Mouse (Mus musculus) forebrain, embryonic 15.5 days (tissue): Measurements from ENCODE around the gene Cst9. TPM values are rescaled to one million over a fixed set of nuclear protein-coding genes. Genes with fewer than 3 reads are reported as not detected.
A peak's percentile ranks its signal among the peaks of the same experiment; 100 is the strongest.

ENCODE experiments used
- ATAC-seq: fragments of 200-750 bp; cut with Nextera tagmentation; replicated peaks from 2 replicates; pipeline ENCODE4 v1.8.0; 2017; ENCODE audit warnings: mild to moderate bottlenecking, moderate TSS enrichment, moderate library complexity
- H3K27ac ChIP-seq: fragments of 300-500 bp; sonication (generic); replicated peaks from 2 replicates; pipeline ENCODE4 v1.5.1; 2015; ENCODE audit warnings: mild to moderate bottlenecking, inconsistent platforms
- H3K27me3 ChIP-seq: fragments of 300-500 bp; sonication (generic); 2 replicates; pipeline ENCODE4 v1.6.1; 2015; ENCODE audit warnings: inconsistent platforms
- H3K36me3 ChIP-seq: fragments of 300-500 bp; sonication (generic); 2 replicates; pipeline ENCODE4 v1.6.1; 2015; ENCODE audit warnings: mild to moderate bottlenecking, inconsistent platforms
- H3K4me1 ChIP-seq: fragments of 300-500 bp; sonication (generic); 2 replicates; pipeline ENCODE4 v1.6.1; 2015; ENCODE audit warnings: inconsistent platforms
- H3K4me2 ChIP-seq: fragments of 300-500 bp; sonication (generic); replicated peaks from 2 replicates; pipeline ENCODE4 v1.6.1; 2015; ENCODE audit warnings: mild to moderate bottlenecking, inconsistent platforms
- H3K4me3 ChIP-seq: fragments of 300-500 bp; sonication (generic); 2 replicates; pipeline ENCODE4 v1.5.1; 2015; ENCODE audit warnings: mild to moderate bottlenecking, inconsistent platforms
- H3K9ac ChIP-seq: fragments of 300-500 bp; sonication (generic); replicated peaks from 2 replicates; pipeline ENCODE4 v1.6.1; 2015; ENCODE audit warnings: mild to moderate bottlenecking, inconsistent platforms
- H3K9me3 ChIP-seq: fragments of 300-500 bp; sonication (generic); 2 replicates; pipeline ENCODE4 v1.6.1; 2016; ENCODE audit warnings: inconsistent platforms
- WGBS: fragments of 180-500 bp; shearing (Covaris S2); methylation state at CpG from one replicate; pipeline ENCODE4 v1.1.7; 2015; ENCODE audit warnings: mixed read lengths; 5-methylcytosine and 5-hydroxymethylcytosine counted together
- polyA plus RNA-seq: library from polyadenylated mRNA; unstranded; fragments of >200 nt; fragmentation: Nextera tagmentation; extraction: Ambion mirVana; gene quantifications from 2 replicates; pipeline ENCODE4 v1.2.1, GENCODE M21; 2015

Gene Cst9
- polyA plus RNA-seq, 1 experiment from 2014 or later: not detected

DNA sequence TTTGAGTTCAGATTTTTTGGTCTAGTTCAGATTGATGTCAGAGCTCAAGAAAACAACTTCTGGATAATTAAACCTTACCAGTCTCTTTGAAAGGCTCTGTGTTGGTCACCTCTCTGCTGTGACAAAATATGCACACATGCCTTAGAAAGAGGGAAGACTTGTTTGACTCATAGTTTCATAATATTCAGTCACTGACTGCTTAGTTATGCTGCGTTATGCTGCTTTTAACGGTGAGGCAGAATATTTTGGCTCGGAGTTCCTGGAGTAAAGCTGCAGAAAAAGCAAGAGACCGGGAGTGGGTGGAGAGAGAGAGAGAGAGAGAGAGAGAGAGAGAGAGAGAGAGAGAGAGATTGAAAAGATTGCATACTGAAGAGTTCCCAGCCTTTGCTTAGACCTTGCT lies 26.0 kb downstream of the Cst9 start:
- WGBS: 87% methylated on average over 4 of the region's 4 CpGs
- Histone ChIP-seq H3K27me3 (no peaks in the 10 kb centered on the region), H3K4me1 (no peaks in the 10 kb centered on the region), H3K27ac (no peak overlapping the region), H3K9ac (no peak overlapping the region), H3K9me3 (no peaks in the 10 kb centered on the region), H3K4me3 (no peak overlapping the region), H3K4me2 (no peak overlapping the region), H3K36me3 (no peaks in the 10 kb centered on the region)
- no peak for ATAC-seq

DNA sequence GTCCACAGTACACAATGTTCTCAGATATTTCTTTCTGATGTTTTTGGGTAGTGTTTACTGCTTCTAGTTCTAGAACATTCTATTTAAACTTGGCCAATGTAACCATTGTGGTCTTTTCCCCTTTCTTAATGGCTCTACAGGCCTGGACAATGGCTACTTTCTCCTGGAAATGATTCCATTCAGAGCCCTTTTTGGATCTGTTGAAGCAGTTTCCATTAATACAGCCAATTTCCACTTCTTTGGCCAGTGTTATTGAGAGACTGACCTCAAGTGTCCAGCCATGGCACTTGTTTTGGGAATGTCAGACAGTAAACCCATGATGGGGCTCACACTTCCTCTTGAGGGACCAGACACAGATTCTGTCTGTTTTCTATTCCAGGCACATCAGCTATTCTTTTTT lies 26.7 kb downstream of the Cst9 start:
- no peak for ATAC-seq
- Histone ChIP-seq H3K9me3 (no peaks in the 10 kb centered on the region), H3K27me3 (no peaks in the 10 kb centered on the region), H3K36me3 (no peaks in the 10 kb centered on the region), H3K9ac (no peak overlapping the region), H3K27ac (no peak overlapping the region), H3K4me1 (no peaks in the 10 kb centered on the region), H3K4me2 (no peak overlapping the region), H3K4me3 (no peak overlapping the region)

DNA sequence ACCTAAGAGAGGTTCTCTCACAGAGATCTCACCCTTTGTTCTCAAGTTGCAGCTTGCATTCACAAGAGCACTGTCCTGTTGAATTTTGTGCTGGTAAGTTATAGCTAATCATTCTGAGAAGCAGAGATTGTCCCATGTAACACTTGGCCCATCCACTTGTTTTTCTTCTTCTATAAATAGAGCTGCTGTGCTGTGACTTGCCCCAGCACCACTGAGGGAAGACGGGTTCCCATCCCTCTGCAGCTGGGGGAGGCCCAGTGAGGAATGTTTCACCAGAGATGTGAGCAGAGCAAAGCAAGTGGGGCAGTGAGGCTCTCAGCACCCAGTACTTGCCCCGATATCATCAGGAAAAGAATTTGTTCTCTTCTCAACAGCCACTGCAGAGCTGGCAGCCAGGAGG lies 30.0 kb downstream of the Cst9 start, which contains the start of gene 9230104L09Rik:
Gene 9230104L09Rik (minus strand): TSS at position 73 of the 400 bp plus-strand sequence.
- ATAC-seq: no peak
- Histone ChIP-seq H3K36me3 (no peaks in the 10 kb centered on the region), H3K9ac (no peak within 1 kb of the TSS), H3K9me3 (no peaks in the 10 kb centered on the region), H3K4me2 (no peak within 1 kb of the TSS), H3K27me3 (no peaks in the 10 kb centered on the region), H3K27ac (no peak within 1 kb of the TSS), H3K4me1 (no peaks in the 10 kb centered on the region), H3K4me3 (no peak within 1 kb of the TSS)
- WGBS: 79% methylated on average over 2 of the region's 2 CpGs

DNA sequence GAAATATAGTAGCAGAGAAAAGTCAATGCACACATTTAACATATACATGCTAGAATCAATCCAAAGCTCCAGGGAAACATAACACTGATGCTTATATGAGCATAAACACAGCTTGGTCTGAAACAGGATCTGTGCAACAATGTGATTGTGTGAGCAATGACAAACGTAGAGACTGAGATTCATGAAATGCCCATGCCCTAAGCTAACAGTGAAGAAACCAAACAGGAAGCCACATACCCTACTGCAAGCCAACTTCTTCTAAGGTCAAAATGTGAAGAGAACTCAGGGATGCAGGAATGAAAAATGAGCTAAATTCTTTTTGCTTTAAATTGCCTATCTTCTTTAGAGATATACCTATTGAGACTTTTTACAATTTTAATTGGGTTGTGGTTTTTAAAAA lies 34.0 kb downstream of the Cst9 start:
- no peaks in the 10 kb centered on the region for H3K9me3 ChIP-seq
- ATAC-seq: no peak
- H3K27me3 ChIP-seq: no peaks in the 10 kb centered on the region
- no peak overlapping the region for H3K9ac ChIP-seq
- H3K27ac ChIP-seq: no peak overlapping the region
- no peak overlapping the region for H3K4me2 ChIP-seq
- H3K4me1 ChIP-seq: peaks cover 19% of the 10 kb centered on the region
- H3K36me3 ChIP-seq: peaks cover 18% of the 10 kb centered on the region
- WGBS: 73% methylated on average over 1 of the region's 1 CpGs
- no peak overlapping the region for H3K4me3 ChIP-seq

DNA sequence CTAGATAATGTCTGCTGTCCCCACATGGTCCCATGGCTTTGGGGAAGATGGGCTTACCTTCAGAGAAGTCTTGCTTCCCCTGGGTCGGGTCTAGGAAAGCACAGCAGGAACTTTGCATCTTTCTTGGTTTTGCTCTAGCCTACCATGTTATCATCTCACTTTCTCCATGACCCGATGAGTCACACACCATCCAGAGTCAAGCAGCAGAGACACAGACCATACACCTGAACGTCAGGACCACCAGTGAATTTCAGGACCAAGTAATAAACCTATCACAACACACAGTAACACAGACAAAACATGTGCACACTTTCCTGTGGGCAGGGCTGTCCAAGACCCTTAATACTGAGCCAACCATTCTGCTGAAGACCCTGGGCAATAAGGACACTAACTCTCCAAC lies 35.6 kb downstream of the Cst9 start:
- Histone ChIP-seq H3K27me3 (no peaks in the 10 kb centered on the region), H3K36me3 (peaks cover 18% of the 10 kb centered on the region), H3K4me1 (peaks cover 25% of the 10 kb centered on the region), H3K9me3 (no peaks in the 10 kb centered on the region), H3K27ac (no peak overlapping the region), H3K4me3 (no peak overlapping the region), H3K4me2 (no peak overlapping the region), H3K9ac (no peak overlapping the region)
- 86% methylated on average over 3 of the region's 3 CpGs for WGBS
- no peak for ATAC-seq

DNA sequence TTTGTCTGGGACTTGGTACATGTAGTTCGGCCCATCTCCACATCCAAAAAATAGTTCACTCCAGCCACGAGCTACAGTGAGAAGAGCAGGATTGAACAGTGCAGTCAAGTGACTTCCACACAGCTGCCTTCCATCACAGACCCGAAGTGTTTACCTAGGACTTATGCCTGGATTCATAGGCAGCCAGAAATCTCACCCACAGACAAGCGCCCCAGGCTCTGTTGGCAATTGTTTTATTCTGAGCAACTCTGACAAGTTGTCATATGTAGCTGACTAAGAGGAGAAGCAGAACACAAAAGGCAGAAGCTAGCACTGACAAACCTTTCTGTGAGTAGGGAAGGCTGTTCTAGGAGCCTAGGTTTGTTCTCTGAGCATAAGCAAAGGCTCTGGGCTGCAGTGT lies 37.9 kb downstream of the Cst9 start:
- Histone ChIP-seq H3K9ac (peak overlapping the region; percentile 25), H3K9me3 (no peaks in the 10 kb centered on the region), H3K27ac (no peak overlapping the region), H3K36me3 (peaks cover 18% of the 10 kb centered on the region), H3K27me3 (no peaks in the 10 kb centered on the region), H3K4me1 (peaks cover 30% of the 10 kb centered on the region), H3K4me2 (peak overlapping the region; percentile 56), H3K4me3 (peak overlapping the region; percentile 100)
- 69% methylated on average over 4 of the region's 4 CpGs for WGBS
- no peak for ATAC-seq

DNA sequence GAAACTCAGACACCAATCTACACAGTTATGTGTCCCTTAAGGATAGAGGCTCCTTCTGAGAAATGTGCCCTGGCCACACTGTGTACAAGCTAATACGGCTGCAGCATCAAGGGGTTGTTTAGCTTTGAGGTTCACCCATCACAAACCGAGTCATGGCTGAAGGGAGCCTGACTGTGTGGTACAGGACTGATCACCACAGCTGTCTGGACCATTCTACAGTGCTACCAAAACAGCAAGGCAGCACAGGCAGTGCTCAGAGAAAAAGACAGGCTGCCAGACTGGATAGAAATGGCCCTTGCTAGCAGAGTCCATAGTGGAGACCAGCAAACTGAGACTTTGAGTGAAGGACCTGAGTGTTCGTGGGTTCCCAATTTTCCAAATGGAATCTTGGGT lies 39.3 kb downstream of the Cst9 start:
- Histone ChIP-seq H3K9ac (peak overlapping the region; percentile 96), H3K4me3 (peak overlapping the region; percentile 100), H3K4me2 (peak overlapping the region; percentile 56), H3K9me3 (no peaks in the 10 kb centered on the region), H3K27me3 (no peaks in the 10 kb centered on the region), H3K36me3 (peaks cover 18% of the 10 kb centered on the region), H3K4me1 (peaks cover 30% of the 10 kb centered on the region), H3K27ac (no peak overlapping the region)
- ATAC-seq: peak; percentile 4
- WGBS: 47% methylated on average over 3 of the region's 3 CpGs

DNA sequence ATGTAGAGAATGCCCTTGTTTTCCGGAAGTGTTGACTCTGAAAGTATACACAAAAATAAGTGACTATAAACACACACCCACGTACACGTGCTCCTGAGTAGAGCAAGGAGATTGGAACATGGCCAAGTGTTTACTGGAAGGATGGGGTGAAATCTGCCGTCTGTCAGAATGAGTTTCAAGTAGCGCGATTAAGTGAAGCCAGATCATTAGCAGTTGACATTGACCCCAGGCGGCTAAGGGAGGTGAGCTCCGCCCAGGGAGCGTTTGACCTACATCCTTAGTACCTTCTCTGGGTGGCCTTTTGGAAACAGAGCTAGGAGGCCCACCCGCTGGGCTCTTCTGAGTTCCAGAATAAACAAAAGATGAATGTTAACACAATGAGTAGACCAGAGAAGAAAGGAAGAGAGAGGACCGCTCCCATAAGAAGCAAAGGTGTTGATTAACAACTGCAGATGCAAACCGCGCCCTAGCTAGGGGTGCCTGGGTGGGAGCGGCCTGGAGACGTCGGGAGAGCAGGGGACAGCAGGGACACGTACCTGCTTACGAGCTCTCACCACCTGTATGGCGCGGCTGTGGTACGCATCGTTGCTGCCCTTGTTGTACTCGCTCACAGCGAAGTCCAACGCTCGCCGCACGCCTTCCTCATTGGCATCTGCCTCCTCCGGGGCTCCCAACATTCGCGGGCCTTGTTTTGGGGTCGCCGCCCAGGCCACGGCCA lies 39.8 kb downstream of the Cst9 start:
- Histone ChIP-seq H3K36me3 (peaks cover 18% of the 10 kb centered on the region), H3K4me1 (peaks cover 30% of the 10 kb centered on the region), H3K4me2 (peak overlapping the region; percentile 56), H3K4me3 (peak overlapping the region; percentile 100), H3K9ac (peak overlapping the region; percentile 96), H3K27me3 (no peaks in the 10 kb centered on the region), H3K27ac (peak overlapping the region; percentile 92), H3K9me3 (no peaks in the 10 kb centered on the region)
- peak; percentile 85 for ATAC-seq
- under 1% methylated on average over 34 of the region's 34 CpGs for WGBS

DNA sequence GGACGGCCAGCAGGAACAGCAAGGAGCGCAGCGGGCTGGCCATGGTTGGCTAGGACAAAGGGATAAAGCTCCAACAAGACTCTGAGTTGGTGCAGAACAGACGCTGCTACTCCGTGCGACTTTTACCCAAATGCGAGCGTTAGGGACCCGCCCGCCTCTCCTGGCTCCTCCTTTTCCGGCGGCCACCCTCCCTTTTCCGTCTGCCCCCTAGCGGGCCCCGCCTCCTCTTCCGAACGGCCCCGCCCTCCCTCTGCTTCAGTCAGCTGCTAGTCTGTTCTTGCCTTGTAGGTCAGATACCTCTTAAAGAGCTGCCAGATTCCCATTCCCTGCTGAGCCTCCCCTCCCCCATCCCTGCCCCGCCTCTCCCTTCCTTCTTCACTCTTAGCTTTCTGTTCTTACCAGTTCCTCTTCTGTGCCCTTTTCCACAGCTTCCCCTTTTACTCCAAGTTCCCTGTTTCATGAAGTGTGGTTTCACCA lies 40.4 kb downstream of the Cst9 start, which contains the start of gene Cst3:
Gene Cst3 (minus strand): TSS at position 358 of the 477 bp plus-strand sequence.
- WGBS: under 1% methylated on average over 18 of the region's 19 CpGs
- peak within 1 kb of the TSS; percentile 92 for H3K27ac ChIP-seq

DNA sequence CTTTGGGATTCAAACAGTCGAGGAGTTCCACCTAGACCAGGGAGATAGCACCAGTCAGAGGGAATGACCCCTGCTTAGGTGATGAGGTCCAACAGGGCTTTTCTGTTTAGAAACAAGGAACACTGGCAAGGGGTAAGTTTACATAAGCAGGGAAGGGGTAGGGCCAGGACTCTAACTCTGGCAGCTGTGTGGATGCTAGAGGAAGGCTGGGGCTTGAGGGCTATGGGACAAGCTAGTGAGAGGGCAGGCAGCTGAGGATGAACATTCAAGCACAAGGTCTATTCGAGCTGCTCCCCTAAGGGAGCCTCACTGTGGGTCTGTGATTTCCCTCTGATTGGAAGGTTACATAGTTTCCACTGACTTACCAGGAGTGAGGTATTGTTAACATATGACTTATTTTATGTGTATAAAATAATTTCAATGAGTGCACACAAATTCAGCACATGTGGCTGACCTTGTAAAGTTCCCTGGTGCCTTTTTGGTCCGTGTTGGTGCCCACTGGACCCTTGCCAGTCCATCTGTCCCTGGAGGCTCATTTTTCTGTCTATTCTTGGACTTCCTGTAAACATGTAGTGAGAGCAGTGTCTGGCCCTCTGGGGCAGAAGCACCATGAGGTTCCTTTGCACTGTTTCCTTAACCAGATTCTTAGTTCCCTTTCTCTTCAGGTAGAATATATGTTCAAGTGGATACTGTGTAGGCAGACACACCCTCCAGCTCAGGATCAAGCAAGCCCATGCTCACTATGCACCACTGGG lies 42.2 kb downstream of the Cst9 start:
- Histone ChIP-seq H3K27ac (no peak overlapping the region), H3K4me1 (peaks cover 28% of the 10 kb centered on the region), H3K36me3 (0 out of 2 replicates have a peak, but pooled peaks cover 1% of the 10 kb centered on the region), H3K4me3 (no peak overlapping the region), H3K4me2 (no peak overlapping the region), H3K27me3 (no peaks in the 10 kb centered on the region), H3K9ac (no peak overlapping the region), H3K9me3 (no peaks in the 10 kb centered on the region)
- no peak for ATAC-seq
- 69% methylated on average over 3 of the region's 3 CpGs for WGBS

More for the DNA sequence above, 40.4 kb downstream of the Cst9 start, which contains the start of gene Cst3:
- Histone ChIP-seq H3K4me2 (peak within 1 kb of the TSS; percentile 56), H3K4me1 (peaks cover 30% of the 10 kb centered on the region), H3K4me3 (peak within 1 kb of the TSS; percentile 100), H3K27me3 (no peaks in the 10 kb centered on the region), H3K36me3 (peaks cover 17% of the 10 kb centered on the region), H3K9me3 (no peaks in the 10 kb centered on the region), H3K9ac (peak within 1 kb of the TSS; percentile 96)
- ATAC-seq: peak; percentile 95

DNA sequence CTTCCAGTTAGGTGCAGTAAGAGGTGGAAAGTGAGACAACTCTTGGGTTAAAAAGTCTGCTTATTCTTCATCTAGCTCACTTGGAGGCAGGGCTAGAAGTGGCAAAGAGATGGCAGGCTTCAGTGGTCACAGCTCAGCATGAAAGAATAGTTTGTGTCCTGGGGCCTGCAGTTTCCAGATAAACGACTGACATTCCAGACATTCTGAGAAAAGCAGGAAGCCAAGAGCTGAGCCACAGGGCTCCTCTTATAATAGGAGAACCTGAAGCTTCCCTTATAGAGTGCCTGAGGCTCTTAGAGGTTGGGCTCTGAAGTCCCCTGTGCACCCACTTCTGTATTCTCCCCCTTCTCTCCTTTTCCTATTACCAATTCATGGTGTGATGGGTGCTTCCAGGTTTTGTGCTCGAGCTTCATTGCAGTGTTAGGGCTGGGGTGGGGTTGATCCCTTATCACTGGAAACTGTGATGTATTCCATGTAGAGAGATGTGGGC lies 43.7 kb downstream of the Cst9 start:
- peaks cover 13% of the 10 kb centered on the region for H3K4me1 ChIP-seq
- no peak overlapping the region for H3K9ac ChIP-seq
- no peaks in the 10 kb centered on the region for H3K9me3 ChIP-seq
- no peak overlapping the region for H3K4me3 ChIP-seq
- H3K4me2 ChIP-seq: no peak overlapping the region
- H3K27me3 ChIP-seq: no peaks in the 10 kb centered on the region
- no peak overlapping the region for H3K27ac ChIP-seq
- no peaks in the 10 kb centered on the region for H3K36me3 ChIP-seq
- ATAC-seq: no peak
- WGBS: 15% methylated on average over 2 of the region's 2 CpGs

DNA sequence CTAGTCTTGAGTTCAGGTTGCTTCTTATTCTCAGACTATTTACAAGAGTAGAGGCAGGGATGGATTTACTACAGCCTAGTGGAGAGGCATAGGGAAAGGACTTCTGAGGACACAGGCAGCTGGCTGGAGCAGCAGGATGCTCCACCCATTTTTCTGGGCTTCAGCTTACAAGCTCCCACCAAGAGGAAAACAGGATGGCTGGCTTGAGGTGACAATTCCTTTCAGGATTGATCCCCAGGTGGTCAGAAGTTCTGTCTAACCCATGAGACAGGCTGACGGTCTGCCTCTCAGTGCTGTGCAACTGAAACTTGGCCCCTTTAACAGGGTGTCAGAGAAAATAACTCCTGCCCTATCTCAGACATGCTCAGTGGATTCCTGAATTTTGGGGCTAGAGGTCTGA lies 44.3 kb downstream of the Cst9 start:
- Histone ChIP-seq H3K36me3 (no peaks in the 10 kb centered on the region), H3K9me3 (no peaks in the 10 kb centered on the region), H3K27me3 (no peaks in the 10 kb centered on the region), H3K27ac (no peak overlapping the region), H3K4me1 (peaks cover 8% of the 10 kb centered on the region), H3K9ac (no peak overlapping the region), H3K4me3 (no peak overlapping the region), H3K4me2 (no peak overlapping the region)
- WGBS: 69% methylated on average over 1 of the region's 1 CpGs
- ATAC-seq: no peak
